In the genomic region with DNA sequence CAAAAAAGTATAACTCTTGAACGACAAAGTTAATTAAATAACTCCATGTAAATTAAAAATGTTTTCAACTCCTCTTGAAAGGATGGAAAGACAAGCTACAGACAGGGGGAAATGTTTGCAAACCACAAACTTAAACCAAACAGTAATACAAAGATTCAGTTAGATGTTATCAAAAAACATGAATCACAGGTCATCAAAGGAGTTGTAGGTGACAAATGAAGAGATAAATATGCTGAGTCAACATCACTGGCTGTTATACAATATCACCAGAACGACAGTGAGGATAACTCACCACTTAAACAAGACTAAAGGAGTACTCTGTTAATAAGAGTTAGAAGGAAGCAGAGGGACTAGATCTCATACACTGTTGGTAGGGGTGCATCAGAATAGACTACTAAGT, we compare ENCODE assay signal across 22 mouse cellular contexts.
"Had no signal": no experiment of that assay in that cellular context is flagged by ENCODE, and none has a peak within 500 bp of the region (broad histone marks: within the 10 kb centered on the region; RNA-seq: fewer than 3 reads in every experiment).

No protein-coding gene starts in this region.

- DNase-seq: kidney, adult 9 months; kidney, postnatal 25 days; layer of hippocampus, postnatal 36 days; left cerebral cortex, postnatal 4 days; liver, postnatal 0 days; lung, embryonic 14.5 days; retina, postnatal 1 day; right cerebral cortex, postnatal 25 days; spleen, adult 18-20 months; thymus, adult 18-20 months; thymus, postnatal 36 days had no signal

- H3K9ac ChIP-seq: limb, embryonic 12.5 days; limb, embryonic 15.5 days; liver, embryonic 14.5 days; liver, postnatal 0 days; lung, embryonic 14.5 days; midbrain, embryonic 12.5 days; neural tube, embryonic 13.5 days had no signal

- H3K27ac ChIP-seq: left cerebral cortex, adult 2 months; limb, embryonic 12.5 days; limb, embryonic 15.5 days; liver, embryonic 14.5 days; macrophage; midbrain, embryonic 12.5 days; neural tube, embryonic 13.5 days had no signal

- H3K4me1 ChIP-seq: limb, embryonic 12.5 days; limb, embryonic 15.5 days; midbrain, embryonic 12.5 days; neural tube, embryonic 13.5 days had no signal

- H3K4me3 ChIP-seq: left cerebral cortex, adult 2 months; limb, embryonic 12.5 days; limb, embryonic 15.5 days; midbrain, embryonic 12.5 days; myocyte; neural tube, embryonic 13.5 days had no signal

- ATAC-seq: liver, postnatal 0 days; lung, postnatal 0 days; midbrain, embryonic 16.5 days had no signal

- H3K9me3 ChIP-seq: limb, embryonic 12.5 days; limb, embryonic 15.5 days; midbrain, embryonic 12.5 days; neural tube, embryonic 13.5 days had no signal

- H3K27me3 ChIP-seq: limb, embryonic 12.5 days; limb, embryonic 15.5 days; midbrain, embryonic 12.5 days; neural tube, embryonic 13.5 days had no signal

- H3K4me2 ChIP-seq: limb, embryonic 12.5 days; limb, embryonic 15.5 days; liver, embryonic 11.5 days; lung, embryonic 14.5 days; midbrain, embryonic 12.5 days; neural tube, embryonic 13.5 days had no signal
